Mouse (Mus musculus) stomach, postnatal 0 days (tissue): ENCODE results near the gene Prkcq. TPM values are rescaled to one million over a fixed set of nuclear protein-coding genes. Genes with fewer than 3 reads are reported as not detected.

ENCODE experiments used
- ATAC-seq: fragments of 200-750 bp; cut with Nextera tagmentation; 2 replicates; pipeline ENCODE4 v1.8.0; 2017; ENCODE audit not compliant: low FRiP score, low TSS enrichment
- DNase-seq: peaks from one replicate; pipeline ENCODE4 v3.0.0-alpha.2; 2016; ENCODE audit warnings: low spot score
- H3K27ac ChIP-seq: fragments of 300-500 bp; sonication (generic); replicated peaks from 2 replicates; pipeline ENCODE4 v1.5.1; 2014; ENCODE audit warnings: mild to moderate bottlenecking, control low read depth
- H3K27me3 ChIP-seq: fragments of 300-500 bp; sonication (generic); 2 replicates; pipeline ENCODE4 v1.6.1; 2014; ENCODE audit warnings: low read length; ENCODE audit not compliant: control insufficient read depth, insufficient read depth
- H3K36me3 ChIP-seq: fragments of 300-500 bp; sonication (generic); 2 replicates; pipeline ENCODE4 v1.6.1; 2014; ENCODE audit warnings: low read length, mixed read lengths; ENCODE audit not compliant: control insufficient read depth, insufficient read depth
- H3K4me1 ChIP-seq: fragments of 300-500 bp; sonication (generic); replicated peaks from 2 replicates; pipeline ENCODE4 v1.6.1; 2014; ENCODE audit warnings: antibody characterized with exemption; ENCODE audit not compliant: control insufficient read depth, insufficient read depth
- H3K4me2 ChIP-seq: fragments of 300-500 bp; sonication (generic); replicated peaks from 2 replicates; pipeline ENCODE4 v1.6.1; 2014; ENCODE audit warnings: low read depth, mild to moderate bottlenecking, control low read depth, moderate library complexity
- H3K4me3 ChIP-seq: fragments of 300-500 bp; sonication (generic); 2 replicates; pipeline ENCODE4 v1.5.1; 2014; ENCODE audit warnings: low read depth, low read length, control low read depth
- H3K9ac ChIP-seq: fragments of 300-500 bp; sonication (generic); 2 replicates; pipeline ENCODE4 v1.6.1; 2014; ENCODE audit warnings: mild to moderate bottlenecking, low read length, control low read depth, mixed read lengths
- H3K9me3 ChIP-seq: fragments of 300-500 bp; sonication (generic); 2 replicates; pipeline ENCODE4 v1.6.1; 2016; ENCODE audit warnings: low read length; ENCODE audit not compliant: control insufficient read depth
- CTCF ChIP-seq: IDR thresholded peaks from 2 replicates; pipeline ENCODE4 v1.5.1; 2016; ENCODE audit warnings: antibody characterized with exemption, low read depth, mild to moderate bottlenecking, moderate library complexity
- EP300 ChIP-seq: optimal IDR thresholded peaks from 2 replicates; pipeline ENCODE3; 2016; ENCODE audit warnings: antibody characterized with exemption
- WGBS: fragments of 180-500 bp; shearing (Covaris S2); extraction: QIAGEN DNeasy Blood & Tissue Kit; methylation state at CpG from one replicate; pipeline ENCODE4 v1.1.7; 2014; 5-methylcytosine and 5-hydroxymethylcytosine counted together
- polyA plus RNA-seq: library from polyadenylated mRNA; unstranded; fragments of >200 nt; fragmentation: Nextera tagmentation; extraction: Ambion mirVana; gene quantifications from 2 replicates; pipeline ENCODE4 v1.2.1, GENCODE M21; 2015

Prkcq gene
- polyA plus RNA-seq, 1 experiment from 2014 or later = 0.91 TPM

DNA sequence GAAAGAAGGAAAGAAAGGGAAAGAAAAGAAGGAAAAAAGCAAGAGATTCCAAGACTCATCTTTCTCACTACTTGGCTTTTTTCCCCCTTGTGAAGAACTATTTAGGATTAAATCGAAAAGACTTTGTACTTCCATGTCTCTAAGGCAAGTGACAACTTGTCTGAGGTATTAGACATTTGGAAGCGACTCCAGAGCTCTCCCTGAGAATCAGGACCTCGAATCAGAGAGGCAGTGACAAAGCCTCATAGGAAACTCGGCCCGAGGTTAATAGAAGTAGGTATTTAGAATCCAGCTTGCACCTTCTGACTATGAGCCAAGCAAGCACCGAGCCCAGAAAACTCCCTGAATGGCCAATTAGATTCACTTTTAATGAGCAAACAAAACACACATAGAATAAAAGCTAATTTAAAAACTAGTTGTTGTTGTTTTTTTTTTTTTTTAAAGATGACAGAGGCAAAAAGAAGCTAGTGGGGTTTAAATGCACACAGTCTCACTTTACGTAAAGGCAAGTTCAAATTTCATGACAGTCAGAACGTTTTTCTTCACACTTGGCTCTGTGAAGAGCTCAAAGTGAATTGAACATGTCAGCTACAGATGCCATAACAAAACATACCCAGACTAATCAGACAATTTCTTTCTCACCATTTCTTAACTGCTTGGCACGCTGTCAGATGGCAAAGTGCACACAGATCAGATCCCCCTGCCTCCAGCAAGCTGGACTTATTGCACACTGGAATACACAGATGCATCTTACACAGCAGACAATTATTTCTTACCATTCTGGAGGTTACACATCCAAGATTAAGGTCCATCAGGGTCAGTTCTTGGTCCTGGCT lies 119.9 kb downstream of the Prkcq start:
- H3K36me3 ChIP-seq = no peaks in the 10 kb centered on the region
- H3K9ac ChIP-seq = no peak overlapping the region
- no peak overlapping the region for H3K4me3 ChIP-seq
- H3K4me1 ChIP-seq = no peaks in the 10 kb centered on the region
- WGBS = 65% methylated on average over 9 of the region's 9 CpGs
- no peak overlapping the region for H3K27ac ChIP-seq
- TF ChIP-seq CTCF = no peak
- no peak for TF ChIP-seq EP300
- no peaks in the 10 kb centered on the region for H3K9me3 ChIP-seq
- ATAC-seq (no peak), DNase-seq (no peak)
- H3K4me2 ChIP-seq = no peak overlapping the region
- H3K27me3 ChIP-seq = no peaks in the 10 kb centered on the region

DNA sequence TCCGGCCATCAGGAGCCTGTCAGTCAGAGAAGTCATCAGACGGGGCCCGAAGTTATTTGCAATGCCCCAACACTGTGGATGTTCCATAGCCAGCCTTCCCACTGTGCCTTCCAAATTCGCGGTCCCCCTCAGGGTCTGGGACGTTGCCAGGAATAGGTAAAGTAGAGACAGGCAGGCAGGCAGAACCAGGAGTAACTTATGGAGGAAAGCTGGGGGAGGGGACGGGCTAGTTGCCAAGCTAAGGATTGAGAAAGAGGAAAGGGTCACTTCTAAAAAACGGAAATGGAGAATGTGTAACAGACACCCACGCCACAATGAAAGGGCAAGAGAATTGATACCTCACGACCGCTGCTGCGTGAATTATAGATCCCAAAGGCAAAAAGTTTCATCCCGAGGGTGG lies 121.2 kb downstream of the Prkcq start:
- ATAC-seq (no peak), DNase-seq (no peak)
- WGBS = 91% methylated on average over 13 of the region's 13 CpGs
- TF ChIP-seq EP300 (no peak), CTCF (no peak)
- Histone ChIP-seq H3K27ac (no peak overlapping the region), H3K36me3 (no peaks in the 10 kb centered on the region), H3K4me2 (no peak overlapping the region), H3K9me3 (no peaks in the 10 kb centered on the region), H3K9ac (no peak overlapping the region), H3K4me1 (no peaks in the 10 kb centered on the region), H3K27me3 (no peaks in the 10 kb centered on the region), H3K4me3 (no peak overlapping the region)

DNA sequence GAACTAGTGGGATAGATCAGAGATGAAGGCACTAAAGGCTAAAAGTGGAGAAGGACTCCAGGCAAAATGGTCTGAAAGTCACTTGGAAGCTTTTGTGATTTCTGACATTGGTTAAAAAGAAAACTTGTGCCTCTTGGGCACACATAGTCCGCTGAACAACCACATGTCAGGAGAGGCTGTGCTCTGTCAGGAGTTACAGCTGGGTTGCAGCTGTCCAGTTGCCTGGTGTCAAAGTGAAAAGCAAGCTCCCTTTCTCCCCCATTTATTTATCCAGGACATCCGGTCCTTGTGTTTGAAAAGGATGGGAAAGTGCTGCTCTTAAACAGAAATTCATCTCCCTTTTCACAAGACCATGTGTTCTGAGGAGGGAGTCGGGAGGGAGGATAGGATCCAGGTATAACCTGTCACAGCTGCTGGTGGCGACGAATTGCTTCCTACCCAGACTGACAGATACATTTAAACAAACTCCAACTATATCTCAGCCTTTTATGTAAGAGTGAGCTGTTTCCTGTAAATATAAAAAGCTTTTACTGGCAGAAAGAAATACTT lies 122.8 kb downstream of the Prkcq start:
- DNase-seq (no peak), ATAC-seq (no peak)
- no peak overlapping the region for H3K4me3 ChIP-seq
- 28% methylated on average over 5 of the region's 5 CpGs for WGBS
- no peak overlapping the region for H3K9ac ChIP-seq
- H3K27me3 ChIP-seq = no peaks in the 10 kb centered on the region
- H3K36me3 ChIP-seq = no peaks in the 10 kb centered on the region
- H3K4me2 ChIP-seq = no peak overlapping the region
- H3K4me1 ChIP-seq = no peaks in the 10 kb centered on the region
- no peaks in the 10 kb centered on the region for H3K9me3 ChIP-seq
- TF ChIP-seq CTCF (no peak), EP300 (no peak)
- H3K27ac ChIP-seq = no peak overlapping the region

DNA sequence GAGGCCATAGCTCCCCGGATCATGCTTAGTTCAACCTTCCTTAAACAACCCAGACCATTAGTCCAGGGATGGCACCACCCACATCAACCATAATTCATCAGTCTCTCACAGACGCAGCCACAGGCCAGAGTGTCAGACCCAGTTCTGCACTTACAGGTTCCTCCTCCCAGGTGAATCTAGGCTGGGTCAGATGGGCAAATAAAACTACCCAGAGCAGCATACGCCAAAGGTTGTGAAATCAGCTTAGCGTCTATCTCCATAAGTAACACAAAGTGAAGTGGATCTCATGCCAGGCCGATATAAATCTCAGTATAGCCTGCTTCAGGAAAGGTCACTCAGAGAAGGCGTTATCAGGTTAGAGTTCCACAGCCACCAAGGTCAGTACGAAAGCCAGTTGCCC lies 126.9 kb downstream of the Prkcq start:
- Histone ChIP-seq H3K4me2 (no peak overlapping the region), H3K27ac (no peak overlapping the region), H3K9me3 (no peaks in the 10 kb centered on the region), H3K36me3 (no peaks in the 10 kb centered on the region), H3K4me3 (no peak overlapping the region), H3K4me1 (no peaks in the 10 kb centered on the region), H3K9ac (no peak overlapping the region), H3K27me3 (no peaks in the 10 kb centered on the region)
- DNase-seq (no peak), ATAC-seq (no peak)
- no peak for TF ChIP-seq EP300
- TF ChIP-seq CTCF = no peak
- WGBS = 82% methylated on average over 7 of the region's 7 CpGs

DNA sequence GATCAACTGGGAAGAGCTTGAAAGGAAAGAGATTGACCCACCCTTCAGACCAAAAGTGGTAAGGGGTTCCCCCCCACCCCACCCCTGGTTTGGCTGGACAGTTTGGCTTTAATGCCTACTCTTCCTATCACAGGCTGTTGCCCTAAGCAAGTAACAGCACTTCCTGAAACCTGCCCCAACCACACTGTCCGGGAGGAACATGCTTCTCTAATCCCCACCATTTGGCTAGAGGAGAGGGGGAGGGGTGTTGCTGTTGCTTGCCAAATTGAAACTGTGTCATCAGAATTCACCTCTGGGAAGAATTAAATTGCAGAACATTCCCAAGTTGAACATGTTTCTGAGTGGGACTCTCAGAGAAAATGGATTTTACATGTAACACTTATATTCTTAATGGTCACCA lies 127.5 kb downstream of the Prkcq start:
- Histone ChIP-seq H3K9ac (no peak overlapping the region), H3K36me3 (no peaks in the 10 kb centered on the region), H3K27me3 (no peaks in the 10 kb centered on the region), H3K9me3 (no peaks in the 10 kb centered on the region), H3K27ac (no peak overlapping the region), H3K4me2 (no peak overlapping the region), H3K4me3 (no peak overlapping the region), H3K4me1 (no peaks in the 10 kb centered on the region)
- no peak for DNase-seq
- TF ChIP-seq EP300 = no peak
- TF ChIP-seq CTCF = no peak
- WGBS = 11% methylated on average over 1 of the region's 1 CpGs
- ATAC-seq = no peak

DNA sequence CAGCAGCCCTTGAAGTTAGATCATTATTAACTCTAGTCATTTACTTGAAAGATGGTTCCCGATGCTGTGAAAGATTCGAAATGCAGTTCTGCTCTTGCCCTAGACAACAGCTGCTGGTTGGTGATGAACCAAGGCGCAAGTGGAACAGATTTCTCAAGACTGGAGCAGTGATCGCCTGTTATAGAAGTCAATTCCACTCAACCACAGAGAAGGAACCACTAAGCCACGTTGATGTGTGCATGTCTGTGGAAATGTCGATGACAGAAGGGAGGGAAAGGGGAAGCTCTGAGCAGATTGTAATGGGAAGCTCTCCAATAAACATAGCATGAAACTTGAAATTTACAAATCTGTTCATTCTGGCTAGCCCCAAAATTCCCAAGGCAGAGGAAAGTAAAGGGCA lies 128.5 kb downstream of the Prkcq start:
- Histone ChIP-seq H3K27me3 (no peaks in the 10 kb centered on the region), H3K4me3 (no peak overlapping the region), H3K9ac (no peak overlapping the region), H3K4me1 (no peaks in the 10 kb centered on the region), H3K36me3 (no peaks in the 10 kb centered on the region), H3K9me3 (no peaks in the 10 kb centered on the region), H3K4me2 (no peak overlapping the region), H3K27ac (no peak overlapping the region)
- 72% methylated on average over 6 of the region's 6 CpGs for WGBS
- no peak for TF ChIP-seq CTCF
- no peak for TF ChIP-seq EP300
- DNase-seq (no peak), ATAC-seq (no peak)
